Mouse (Mus musculus) ovary, adult 2 months (tissue): Measurements from ENCODE around the gene Zfp607a. TPM values are rescaled to one million over a fixed set of nuclear protein-coding genes. Genes with fewer than 3 reads are reported as not detected.

Experiments used
- polyA plus RNA-seq: library from polyadenylated mRNA; depleted of rRNA; stranded (reverse); fragments of >200 nt; gene quantifications from 2 replicates; pipeline ENCODE4 v1.2.3, GENCODE M21; 2012; rRNA removed

Zfp607a gene
- polyA plus RNA-seq = 0.30 and 0.33 TPM in 2 replicates

DNA sequence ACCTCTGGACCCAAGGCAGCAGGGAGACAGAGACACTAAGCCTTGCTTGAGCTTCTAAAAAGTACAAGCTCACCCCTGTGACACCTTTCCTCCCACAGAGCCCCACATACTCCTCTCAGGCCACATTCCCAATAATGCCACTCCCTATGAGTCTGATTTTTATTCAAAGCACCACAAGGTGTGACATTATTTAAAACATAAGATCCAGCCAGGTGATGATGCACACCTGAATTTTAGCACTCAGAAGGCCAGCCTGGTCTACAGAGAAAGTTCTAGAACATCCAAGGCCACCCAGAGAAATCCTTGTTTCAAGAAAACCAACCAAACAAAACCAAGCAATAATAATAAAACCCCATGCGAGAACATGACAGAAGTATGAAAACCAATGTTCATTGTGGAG lies at the start of gene Zfp607a:
Gene Zfp607a, plus strand, starts transcription at position 301 of the 400 bp plus-strand sequence.

DNA sequence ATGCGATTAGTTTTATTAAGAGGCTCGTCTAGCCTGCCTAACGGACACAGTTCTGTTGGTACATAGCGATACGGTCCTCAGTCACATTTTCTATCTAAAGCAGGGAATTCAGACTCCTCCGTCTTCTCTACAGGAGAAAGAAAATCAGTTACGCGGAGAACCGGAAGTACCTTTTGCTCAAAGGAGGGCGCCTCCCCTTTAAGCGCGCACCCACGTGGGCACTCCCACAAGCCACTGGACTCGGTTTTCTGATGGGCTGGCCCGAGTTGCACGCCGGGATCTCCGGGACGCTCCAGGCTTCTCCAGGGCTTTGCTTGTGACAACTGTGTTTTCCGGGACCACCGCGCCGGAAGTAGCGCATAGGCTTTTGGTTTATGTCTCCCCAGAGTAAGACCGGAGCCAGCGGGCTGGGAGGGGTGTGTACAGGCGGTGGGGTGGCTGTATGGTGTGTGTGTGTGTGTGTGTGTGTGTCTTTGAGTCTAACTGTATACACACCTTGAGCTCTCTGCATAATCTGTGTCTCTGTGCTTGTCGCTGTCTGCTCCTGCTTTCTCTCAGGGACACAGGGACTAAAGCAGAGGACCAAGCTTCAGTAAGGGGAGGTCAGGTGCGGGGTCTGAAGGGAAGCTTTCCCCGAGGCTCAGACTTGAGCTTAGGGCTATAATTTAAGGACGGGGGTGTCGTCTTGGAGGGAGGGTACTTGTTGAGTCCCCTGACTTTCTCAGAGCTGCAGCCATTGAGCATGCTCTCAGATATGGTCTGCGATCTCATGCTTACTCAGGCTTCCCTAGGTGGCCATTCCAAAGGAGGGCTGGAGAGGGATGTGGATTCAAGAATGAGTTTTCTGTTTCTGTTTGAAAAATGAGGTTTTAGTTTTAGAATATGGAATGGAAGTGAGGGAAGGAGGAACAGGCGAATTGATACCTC lies 18.7 kb upstream of the Zfp607a start, which contains the start of gene Zfp59:
Gene Zfp59, plus strand, starts transcription at position 285 of the 927 bp plus-strand sequence.

DNA sequence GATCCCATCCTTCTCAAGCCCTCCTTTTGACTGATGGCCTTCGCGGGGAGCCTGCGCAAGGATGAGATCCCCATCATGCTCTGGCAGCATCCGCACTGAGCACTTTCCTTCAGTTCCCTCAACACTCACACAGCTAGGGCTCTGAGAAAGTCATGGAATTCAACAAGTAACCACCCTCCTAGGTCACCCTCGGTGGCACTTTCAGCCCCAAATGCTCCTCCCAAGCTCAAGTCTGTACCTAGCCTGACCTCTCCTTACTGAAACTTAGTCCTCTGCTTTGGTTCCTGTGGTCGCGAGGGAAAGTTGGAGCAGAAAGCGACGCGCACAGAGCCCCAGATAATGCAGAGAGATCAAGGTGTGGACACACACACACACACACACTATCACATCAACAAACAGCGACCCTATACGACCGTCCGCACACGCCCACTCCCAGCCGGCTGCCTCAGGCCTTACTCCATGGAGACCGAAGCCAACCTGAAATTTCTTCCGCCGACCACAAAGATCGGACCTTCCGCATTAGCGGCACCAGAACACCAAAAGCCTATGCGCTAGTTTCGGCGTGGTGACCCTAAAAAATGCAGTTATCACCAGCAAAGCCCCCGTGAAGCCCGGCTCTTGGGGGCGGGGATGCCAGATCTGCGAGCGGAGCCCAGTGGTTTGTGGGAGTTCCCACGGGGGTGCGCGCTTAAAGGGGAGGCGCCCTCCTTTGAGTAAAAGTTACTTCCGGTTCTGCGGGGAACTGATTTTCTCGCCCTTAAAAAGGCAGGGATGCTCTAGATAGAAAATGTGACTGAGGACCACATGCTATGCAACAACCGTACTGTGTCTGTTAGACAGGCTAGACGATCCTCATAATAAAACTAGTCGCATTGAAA lies 71.7 kb downstream of the Zfp607a start, which contains the start of gene Zfp974:
Gene Zfp974, minus strand, starts transcription at position 643 of the 878 bp plus-strand sequence.

Other genes with a start within 250 kb of the Zfp607a start
- not detected in 2 replicates for gene Ttc9b, start 203.6 kb upstream of the Zfp607a start, polyA plus RNA-seq
- 54.5 and 69.7 TPM in 2 replicates for gene Map3k10, start 182.9 kb upstream of the Zfp607a start, polyA plus RNA-seq
- gene Zfp607b, start 168.2 kb upstream of the Zfp607a start, polyA plus RNA-seq = 0.47 and 0.76 TPM in 2 replicates
- gene Zfp60, start 126.1 kb upstream of the Zfp607a start, polyA plus RNA-seq = 1.6 and 2.0 TPM in 2 replicates
- 0.33 and 0.41 TPM in 2 replicates for gene Zfp626, start 50.3 kb upstream of the Zfp607a start, polyA plus RNA-seq
- gene Zfp59, start 18.9 kb upstream of the Zfp607a start, polyA plus RNA-seq = 0.43 and 0.58 TPM in 2 replicates
- gene Zfp974, start 71.9 kb downstream of the Zfp607a start, polyA plus RNA-seq = 1.3 and 1.5 TPM in 2 replicates
- 1.0 and 1.4 TPM in 2 replicates for gene Zfp780b, start 121.6 kb downstream of the Zfp607a start, polyA plus RNA-seq
- gene Zfp850, start 156.6 kb downstream of the Zfp607a start, polyA plus RNA-seq = 0.10 and 0.44 TPM in 2 replicates
- 146 and 150 TPM in 2 replicates for gene Psmc4, start 192.6 kb downstream of the Zfp607a start, polyA plus RNA-seq
- gene Fcgbp, start 213.7 kb downstream of the Zfp607a start, polyA plus RNA-seq = 24.0 and 60.8 TPM in 2 replicates